Mouse (Mus musculus): ENCODE results near the gene Tead1. TPM values are rescaled to one million over a fixed set of nuclear protein-coding genes. Genes with fewer than 3 reads are reported as not detected.

Tead1 gene
- polyA plus RNA-seq, 1 experiment from 2014 or later: 1.5 TPM

DNA sequence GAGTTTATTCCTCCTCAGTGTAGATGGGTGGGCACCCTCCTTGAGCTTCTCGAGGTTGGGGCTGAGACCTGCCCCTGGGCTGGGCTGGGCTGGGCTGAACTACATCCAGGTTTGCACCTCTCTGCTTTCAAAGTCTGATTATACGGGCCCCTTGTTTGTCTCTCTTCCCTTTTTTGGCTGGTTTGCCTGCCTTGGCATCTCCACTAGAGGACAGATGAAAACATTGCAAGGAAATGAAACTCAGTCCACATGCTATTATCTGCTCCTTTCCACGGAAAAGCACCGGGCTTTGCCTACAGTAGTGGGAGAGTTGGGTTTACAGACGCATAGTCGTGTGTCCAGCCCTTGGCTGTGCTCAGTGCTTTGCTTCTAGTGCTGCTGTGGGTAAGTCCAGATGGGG lies 60.1 kb downstream of the Tead1 start:
- no peak overlapping the region for H3K4me2 ChIP-seq (ENCODE audit: low read depth, low read length)
- no peaks in the 10 kb centered on the region; the same call in 1 of the 2 replicates for H3K4me1 ChIP-seq (ENCODE audit: control insufficient read depth, low read depth, low read length)
- no peak for ATAC-seq (ENCODE audit: low read depth)
- H3K27me3 ChIP-seq (ENCODE audit: control insufficient read depth, insufficient read depth, low read depth, low read length): no peaks in the 10 kb centered on the region
- no peaks in the 10 kb centered on the region for H3K36me3 ChIP-seq (ENCODE audit: control insufficient read depth, insufficient read depth)
- WGBS (ENCODE audit: insufficient replicate concordance): 50% methylated on average over 6 of the region's 6 CpGs
- H3K27ac ChIP-seq (ENCODE audit: low read length): no peak overlapping the region
- H3K4me3 ChIP-seq (ENCODE audit: low read depth, low read length): no peak overlapping the region
- H3K9ac ChIP-seq (ENCODE audit: low read depth, low read length): no peak overlapping the region
- H3K9me3 ChIP-seq (replicated peaks; ENCODE audit: control insufficient read depth, low read length): no peaks in the 10 kb centered on the region

DNA sequence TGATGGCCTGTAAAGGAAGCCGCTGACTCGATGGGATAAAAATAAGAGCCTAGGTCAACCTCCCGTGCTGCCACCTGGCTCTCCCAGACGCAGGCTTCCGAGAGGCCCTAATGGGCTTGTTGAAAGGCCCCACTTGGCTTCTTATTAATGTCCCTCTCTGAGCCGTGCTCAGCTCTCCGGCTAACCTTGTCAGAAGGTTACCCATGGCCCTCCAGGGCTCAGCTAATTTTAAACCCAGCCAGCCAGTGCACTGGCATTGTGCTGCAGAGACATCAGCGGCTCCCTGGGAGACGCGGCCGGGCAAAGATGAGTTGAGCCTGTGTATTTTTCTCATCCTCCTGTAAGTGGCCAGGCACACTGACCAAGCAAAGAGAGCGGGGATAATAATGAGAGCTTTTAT lies 62.7 kb downstream of the Tead1 start:
- WGBS (ENCODE audit: insufficient replicate concordance): 49% methylated on average over 12 of the region's 12 CpGs
- no peak overlapping the region for H3K4me2 ChIP-seq (ENCODE audit: low read depth, low read length)
- H3K36me3 ChIP-seq (ENCODE audit: control insufficient read depth, insufficient read depth): no peaks in the 10 kb centered on the region
- ATAC-seq (ENCODE audit: low read depth): no peak
- H3K4me3 ChIP-seq (ENCODE audit: low read depth, low read length): no peak overlapping the region
- H3K9me3 ChIP-seq (replicated peaks; ENCODE audit: control insufficient read depth, low read length): no peaks in the 10 kb centered on the region
- no peak overlapping the region for H3K9ac ChIP-seq (ENCODE audit: low read depth, low read length)
- no peak overlapping the region for H3K27ac ChIP-seq (ENCODE audit: low read length)
- no peaks in the 10 kb centered on the region for H3K27me3 ChIP-seq (ENCODE audit: control insufficient read depth, insufficient read depth, low read depth, low read length)
- H3K4me1 ChIP-seq (ENCODE audit: control insufficient read depth, low read depth, low read length): no peaks in the 10 kb centered on the region; the same call in 1 of the 2 replicates

DNA sequence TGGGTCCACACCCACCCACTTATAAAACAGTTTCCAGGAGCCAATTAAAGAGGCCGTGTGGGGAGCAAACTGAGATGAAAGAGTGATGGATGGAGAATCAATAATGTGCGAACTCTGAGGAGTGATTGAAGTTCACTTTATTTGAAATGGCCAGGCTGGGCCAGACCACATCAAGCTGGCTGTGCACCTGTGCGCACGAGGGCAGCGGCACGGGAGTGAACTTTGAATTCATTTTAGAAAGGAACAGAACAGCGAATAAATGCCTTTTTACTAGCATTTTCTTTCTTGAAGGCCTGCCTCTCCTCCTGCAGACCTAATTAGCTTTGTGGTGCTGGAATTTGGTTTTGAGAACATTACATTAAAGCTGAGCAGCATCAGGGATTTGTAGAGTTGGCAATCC lies 63.9 kb downstream of the Tead1 start:
- H3K4me1 ChIP-seq (ENCODE audit: control insufficient read depth, low read depth, low read length): no peaks in the 10 kb centered on the region; the same call in 1 of the 2 replicates
- H3K4me3 ChIP-seq (ENCODE audit: low read depth, low read length): no peak overlapping the region
- H3K27ac ChIP-seq (ENCODE audit: low read length): no peak overlapping the region
- peak overlapping the region; percentile 24; the same call in 1 of the 2 replicates for H3K4me2 ChIP-seq (ENCODE audit: low read depth, low read length)
- 36% methylated on average over 7 of the region's 7 CpGs for WGBS (ENCODE audit: insufficient replicate concordance)
- no peaks in the 10 kb centered on the region for H3K27me3 ChIP-seq (ENCODE audit: control insufficient read depth, insufficient read depth, low read depth, low read length)
- H3K9ac ChIP-seq (ENCODE audit: low read depth, low read length): no peak overlapping the region
- H3K36me3 ChIP-seq (ENCODE audit: control insufficient read depth, insufficient read depth): no peaks in the 10 kb centered on the region
- H3K9me3 ChIP-seq (replicated peaks; ENCODE audit: control insufficient read depth, low read length): no peaks in the 10 kb centered on the region
- no peak for ATAC-seq (ENCODE audit: low read depth)

- no peak for ATAC-seq (ENCODE audit: low read depth)
- no peaks in the 10 kb centered on the region for H3K27me3 ChIP-seq (ENCODE audit: control insufficient read depth, insufficient read depth, low read depth, low read length)
- H3K27ac ChIP-seq (ENCODE audit: low read length): no peak overlapping the region
- 10% methylated on average over 11 of the region's 11 CpGs for WGBS (ENCODE audit: insufficient replicate concordance)
- no peaks in the 10 kb centered on the region for H3K36me3 ChIP-seq (ENCODE audit: control insufficient read depth, insufficient read depth)
- H3K4me3 ChIP-seq (ENCODE audit: low read depth, low read length): peak overlapping the region; percentile 13; the same call in 1 of the 2 replicates
- peak overlapping the region; percentile 24 for H3K4me2 ChIP-seq (ENCODE audit: low read depth, low read length)
- H3K4me1 ChIP-seq (ENCODE audit: control insufficient read depth, low read depth, low read length): no peaks in the 10 kb centered on the region; the same call in 1 of the 2 replicates
- no peak overlapping the region; the same call in 1 of the 2 replicates for H3K9ac ChIP-seq (ENCODE audit: low read depth, low read length)
- no peaks in the 10 kb centered on the region for H3K9me3 ChIP-seq (replicated peaks; ENCODE audit: control insufficient read depth, low read length)
Observed at GRCm38 (mm10) chr7:112743621-112744395, 64.7 kb downstream of the Tead1 start.

DNA sequence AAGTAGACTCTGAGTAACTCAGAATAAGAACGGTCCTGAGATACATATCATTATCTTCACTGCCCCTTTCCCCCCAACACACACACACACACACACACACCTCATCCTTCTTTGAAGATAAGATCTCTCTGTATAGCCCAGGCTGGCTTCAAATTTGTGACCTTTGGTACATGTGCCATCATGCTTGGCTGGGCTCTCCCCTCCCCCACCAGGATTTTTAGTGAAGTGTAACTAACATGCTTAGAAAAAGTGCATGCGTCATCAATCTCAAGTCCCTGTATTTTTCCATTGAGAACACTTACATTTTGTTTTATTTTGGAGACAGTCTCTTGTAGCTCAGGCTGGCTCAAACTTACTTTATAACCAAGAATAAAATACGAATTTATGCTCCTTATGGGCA lies 68.1 kb downstream of the Tead1 start:
- Histone ChIP-seq H3K27ac (ENCODE audit: low read length) (no peak overlapping the region), H3K9me3 (replicated peaks; ENCODE audit: control insufficient read depth, low read length) (no peaks in the 10 kb centered on the region), H3K9ac (ENCODE audit: low read depth, low read length) (no peak overlapping the region), H3K27me3 (ENCODE audit: control insufficient read depth, insufficient read depth, low read depth, low read length) (no peaks in the 10 kb centered on the region), H3K4me3 (ENCODE audit: low read depth, low read length) (no peak overlapping the region), H3K36me3 (ENCODE audit: control insufficient read depth, insufficient read depth) (no peaks in the 10 kb centered on the region), H3K4me2 (ENCODE audit: low read depth, low read length) (no peak overlapping the region), H3K4me1 (ENCODE audit: control insufficient read depth, low read depth, low read length) (no peaks in the 10 kb centered on the region; the same call in 1 of the 2 replicates)
- WGBS (ENCODE audit: insufficient replicate concordance): 64% methylated on average over 3 of the region's 3 CpGs
- no peak for ATAC-seq (ENCODE audit: low read depth)

DNA sequence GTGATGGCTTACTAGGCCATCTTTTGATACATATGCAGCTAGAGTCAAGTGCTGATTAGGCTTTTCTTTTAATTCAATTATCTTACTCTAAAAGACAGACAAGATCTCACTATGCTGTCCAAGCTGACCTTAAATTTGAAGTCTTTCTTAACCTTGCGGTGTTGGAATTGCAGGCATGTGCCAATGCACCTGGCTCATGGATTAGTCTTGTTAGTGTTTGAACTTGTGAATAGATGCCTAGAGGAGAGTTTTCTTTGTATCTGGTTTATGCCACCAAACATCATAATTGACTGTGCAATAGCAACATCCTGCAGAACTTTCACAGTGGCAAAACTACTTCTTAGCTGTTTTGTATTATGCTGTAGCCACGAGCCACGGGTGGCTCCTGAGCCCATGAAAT lies 68.7 kb downstream of the Tead1 start:
- WGBS (ENCODE audit: insufficient replicate concordance): 61% methylated on average over 3 of the region's 3 CpGs
- no peaks in the 10 kb centered on the region for H3K36me3 ChIP-seq (ENCODE audit: control insufficient read depth, insufficient read depth)
- H3K9ac ChIP-seq (ENCODE audit: low read depth, low read length): no peak overlapping the region
- no peaks in the 10 kb centered on the region for H3K27me3 ChIP-seq (ENCODE audit: control insufficient read depth, insufficient read depth, low read depth, low read length)
- H3K4me3 ChIP-seq (ENCODE audit: low read depth, low read length): no peak overlapping the region
- H3K27ac ChIP-seq (ENCODE audit: low read length): no peak overlapping the region
- H3K9me3 ChIP-seq (replicated peaks; ENCODE audit: control insufficient read depth, low read length): no peaks in the 10 kb centered on the region
- no peak for ATAC-seq (ENCODE audit: low read depth)
- H3K4me2 ChIP-seq (ENCODE audit: low read depth, low read length): no peak overlapping the region
- H3K4me1 ChIP-seq (ENCODE audit: control insufficient read depth, low read depth, low read length): no peaks in the 10 kb centered on the region; the same call in 1 of the 2 replicates

GRCm38 (mm10) chr7:112748327-112748726 lies 69.2 kb downstream of the Tead1 start:
- Histone ChIP-seq H3K9me3 (replicated peaks; ENCODE audit: control insufficient read depth, low read length) (no peaks in the 10 kb centered on the region), H3K4me3 (ENCODE audit: low read depth, low read length) (no peak overlapping the region), H3K4me1 (ENCODE audit: control insufficient read depth, low read depth, low read length) (no peaks in the 10 kb centered on the region; the same call in 1 of the 2 replicates), H3K27ac (ENCODE audit: low read length) (no peak overlapping the region), H3K27me3 (ENCODE audit: control insufficient read depth, insufficient read depth, low read depth, low read length) (no peaks in the 10 kb centered on the region), H3K4me2 (ENCODE audit: low read depth, low read length) (no peak overlapping the region), H3K36me3 (ENCODE audit: control insufficient read depth, insufficient read depth) (no peaks in the 10 kb centered on the region), H3K9ac (ENCODE audit: low read depth, low read length) (no peak overlapping the region)
- no peak for ATAC-seq (ENCODE audit: low read depth)
- WGBS (ENCODE audit: insufficient replicate concordance): 60% methylated on average over 4 of the region's 4 CpGs

DNA sequence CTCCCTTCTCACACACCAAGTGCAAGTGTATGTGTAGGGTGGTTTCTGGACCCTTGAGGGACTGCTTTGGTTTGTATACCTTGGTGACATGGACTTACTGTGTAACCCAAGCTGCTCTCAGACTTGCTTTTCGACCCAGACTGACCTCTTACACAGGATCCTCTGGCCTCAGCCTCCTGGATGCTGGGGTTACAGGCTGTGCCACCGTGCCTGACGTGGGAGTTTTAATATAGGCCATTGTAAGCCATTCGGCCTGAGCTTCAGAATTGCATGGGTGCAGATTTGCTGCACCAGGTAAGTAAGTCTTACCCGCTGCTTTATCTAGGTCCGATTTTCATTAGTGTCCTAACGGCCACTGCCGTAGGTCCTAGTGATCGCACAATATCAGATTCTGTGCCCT lies 71.0 kb downstream of the Tead1 start:
- Histone ChIP-seq H3K4me3 (ENCODE audit: low read depth, low read length) (no peak overlapping the region), H3K9me3 (replicated peaks; ENCODE audit: control insufficient read depth, low read length) (no peaks in the 10 kb centered on the region), H3K4me1 (ENCODE audit: control insufficient read depth, low read depth, low read length) (no peaks in the 10 kb centered on the region), H3K27ac (ENCODE audit: low read length) (no peak overlapping the region), H3K27me3 (ENCODE audit: control insufficient read depth, insufficient read depth, low read depth, low read length) (no peaks in the 10 kb centered on the region), H3K9ac (ENCODE audit: low read depth, low read length) (no peak overlapping the region), H3K36me3 (ENCODE audit: control insufficient read depth, insufficient read depth) (no peaks in the 10 kb centered on the region), H3K4me2 (ENCODE audit: low read depth, low read length) (no peak overlapping the region)
- WGBS (ENCODE audit: insufficient replicate concordance): 64% methylated on average over 9 of the region's 9 CpGs
- no peak for ATAC-seq (ENCODE audit: low read depth)

DNA sequence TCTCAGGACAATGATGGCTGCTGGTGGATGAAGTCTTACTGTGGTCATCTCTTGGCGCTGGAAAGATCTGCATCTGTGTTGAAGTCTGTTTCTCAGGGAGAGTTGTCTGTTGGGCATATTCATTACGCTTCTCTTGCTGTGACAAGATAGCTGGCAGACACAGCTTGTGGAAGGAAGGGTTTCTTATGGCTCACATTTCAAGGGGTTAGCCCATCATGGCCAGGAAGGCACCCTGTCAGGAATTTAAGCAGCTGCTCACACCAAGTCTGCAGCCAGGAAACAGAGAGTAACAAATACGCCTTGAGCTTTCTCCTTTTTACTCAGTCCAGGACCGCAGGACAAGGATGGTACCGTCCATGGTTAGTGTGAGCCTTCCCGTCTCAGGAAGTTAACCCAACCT lies 73.2 kb downstream of the Tead1 start:
- Histone ChIP-seq H3K9ac (ENCODE audit: low read depth, low read length) (no peak overlapping the region), H3K4me1 (ENCODE audit: control insufficient read depth, low read depth, low read length) (no peaks in the 10 kb centered on the region), H3K27ac (ENCODE audit: low read length) (no peak overlapping the region), H3K4me2 (ENCODE audit: low read depth, low read length) (no peak overlapping the region), H3K36me3 (ENCODE audit: control insufficient read depth, insufficient read depth) (no peaks in the 10 kb centered on the region), H3K4me3 (ENCODE audit: low read depth, low read length) (no peak overlapping the region), H3K9me3 (replicated peaks; ENCODE audit: control insufficient read depth, low read length) (no peaks in the 10 kb centered on the region), H3K27me3 (ENCODE audit: control insufficient read depth, insufficient read depth, low read depth, low read length) (no peaks in the 10 kb centered on the region)
- WGBS (ENCODE audit: insufficient replicate concordance): 73% methylated on average over 6 of the region's 6 CpGs
- ATAC-seq (ENCODE audit: low read depth): no peak
